Mouse (Mus musculus) lung, postnatal 25 days (tissue): ENCODE measurements around the gene Prr5l.

Experiments
- DNase-seq: peaks from one replicate; pipeline ENCODE4 v3.0.0; 2022; ENCODE audit warnings: low spot score

Prr5l gene

DNA sequence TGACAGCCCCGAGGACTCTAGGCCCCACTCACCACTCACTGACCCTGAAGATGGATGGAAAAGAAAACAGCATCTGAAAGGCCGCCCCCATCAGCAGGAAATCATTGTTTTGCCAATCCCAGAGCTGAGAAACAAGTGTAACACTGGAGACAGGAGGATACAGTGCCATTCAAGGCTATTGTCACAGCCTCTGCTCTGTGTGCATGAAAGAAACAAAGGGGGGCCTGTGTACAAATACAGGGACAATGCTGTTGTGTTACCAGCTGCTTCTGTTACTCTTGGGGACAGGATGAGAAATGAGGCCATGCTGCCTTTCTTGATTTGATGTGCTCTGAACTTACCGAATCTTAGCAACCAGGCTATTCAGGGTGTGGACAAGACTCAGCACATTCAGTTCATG lies at the start of gene Prr5l:
TSS of gene Prr5l (minus strand) at position 30 of the 400 bp plus-strand sequence.
- no peak for DNase-seq

DNA sequence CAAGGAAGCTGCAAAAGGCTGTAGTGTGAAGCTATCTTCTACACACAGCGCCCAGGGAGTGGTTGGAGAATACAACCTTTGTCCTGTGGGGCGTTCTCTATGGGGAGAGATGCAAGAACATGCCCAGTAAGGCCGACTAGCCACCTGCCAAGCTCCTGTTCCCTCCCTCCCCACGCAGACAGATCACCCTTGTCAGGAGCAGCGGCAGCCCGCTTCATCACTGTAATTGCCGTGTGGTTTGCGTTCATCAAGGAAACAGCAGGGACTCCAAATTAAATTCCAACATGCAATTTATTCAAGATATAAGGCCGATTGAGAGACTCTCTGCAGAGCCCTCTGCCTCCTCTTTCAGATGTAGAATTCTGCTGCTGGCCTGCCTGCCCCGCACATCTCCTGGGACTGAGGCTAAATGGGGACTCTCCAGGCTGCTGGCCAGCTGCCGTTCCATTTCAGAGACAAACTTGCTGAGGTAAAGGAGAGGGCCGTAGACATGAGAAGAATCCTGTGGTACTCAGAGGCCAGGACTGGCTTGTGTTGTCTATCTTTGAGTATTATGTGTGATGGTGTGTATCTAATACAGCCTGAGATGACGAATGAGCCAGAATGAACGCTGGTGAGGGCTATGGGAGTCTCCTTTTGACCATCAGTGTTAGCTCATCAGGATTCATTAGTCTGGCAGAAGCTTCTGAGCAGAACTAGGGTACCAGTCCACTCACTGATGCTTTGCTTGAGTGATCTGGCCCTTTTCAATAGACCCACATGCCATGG lies 49.5 kb upstream of the Prr5l start:
- DNase-seq: no peak

DNA sequence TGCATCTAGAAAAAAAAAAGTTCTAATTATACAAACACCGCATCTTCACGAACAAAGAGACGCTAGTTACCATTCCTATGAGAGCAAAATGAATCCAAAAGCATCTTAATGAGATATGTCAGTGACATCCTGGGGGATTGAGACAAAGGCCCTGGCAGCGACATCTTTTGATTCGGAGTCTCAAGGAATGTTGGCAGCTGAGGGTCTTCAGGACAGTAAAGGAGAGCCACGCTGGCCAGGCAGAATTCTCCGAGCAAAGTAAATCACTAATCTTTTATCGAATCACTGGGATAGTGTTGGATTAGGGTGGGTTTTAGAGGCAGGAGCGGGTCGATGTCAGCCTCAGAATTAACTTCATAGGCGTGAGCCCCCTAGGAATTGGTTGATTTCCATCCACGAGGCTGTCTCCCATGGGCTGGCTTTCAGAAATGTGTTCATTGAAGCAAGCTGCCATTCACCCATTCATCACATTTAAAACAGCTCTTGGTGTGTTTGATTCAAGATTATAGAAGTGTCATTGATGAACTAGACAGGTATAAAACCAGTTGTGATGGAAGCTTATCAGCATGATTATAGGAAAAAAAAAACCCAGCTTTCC lies 42.9 kb upstream of the Prr5l start:
- DNase-seq: no peak

DNA sequence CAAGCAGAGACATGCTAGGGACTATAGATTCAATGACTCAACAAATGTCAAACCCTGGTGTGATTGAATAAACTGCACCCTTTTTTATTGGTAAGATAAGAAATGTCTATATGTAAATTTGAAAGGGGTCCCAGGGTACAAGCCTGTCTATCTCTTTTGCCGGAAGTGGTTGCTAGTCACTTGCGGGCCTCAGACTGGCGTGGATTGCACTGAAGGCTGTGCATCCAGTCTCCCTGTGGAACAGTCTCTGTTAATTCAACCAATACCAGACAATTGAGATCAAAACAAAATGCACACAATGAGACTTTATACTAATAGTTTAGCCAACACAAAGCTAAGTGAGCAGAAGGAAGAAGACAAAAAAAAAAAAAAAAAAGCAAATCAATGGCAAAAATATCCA lies 42.4 kb upstream of the Prr5l start:
- no peak for DNase-seq

DNA sequence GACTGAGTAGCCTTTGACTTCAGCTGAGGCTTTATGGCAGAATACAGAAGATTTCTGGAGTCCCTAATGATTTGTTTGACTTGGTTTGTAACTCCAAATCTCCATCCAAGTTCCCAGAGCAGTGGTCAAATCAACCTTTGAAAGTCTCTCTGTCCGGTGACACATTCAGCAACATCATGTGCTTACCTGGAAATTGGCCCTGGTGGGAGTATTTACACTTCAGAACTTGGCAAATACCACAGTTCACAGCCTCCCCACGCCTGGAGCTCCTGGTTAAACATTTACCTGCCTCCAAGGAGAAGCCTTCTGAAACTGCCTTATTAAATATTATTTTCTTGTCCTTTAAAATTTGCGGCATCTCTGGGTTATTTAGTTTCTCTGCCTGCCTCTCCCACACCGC lies 40.4 kb upstream of the Prr5l start:
- DNase-seq: peak; percentile 55

DNA sequence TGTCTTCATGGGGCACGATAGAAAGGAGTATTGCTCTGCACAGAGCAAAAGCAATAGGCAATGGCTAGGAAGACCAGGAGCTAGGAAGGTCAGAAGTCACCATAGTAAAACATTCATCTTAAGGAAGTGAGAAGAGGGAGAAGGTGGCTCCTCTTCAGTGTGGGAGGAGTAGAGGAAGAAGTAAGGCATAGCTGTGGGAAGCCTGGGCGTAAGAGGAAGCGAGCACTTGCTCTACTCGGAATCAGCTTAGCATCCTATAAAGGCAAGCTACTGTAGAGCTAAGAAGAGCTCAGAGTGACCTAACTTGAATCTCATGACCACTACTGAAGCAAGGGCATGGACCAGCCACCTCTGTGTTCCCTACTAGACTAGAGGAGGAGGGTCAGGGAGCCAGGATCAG lies 39.5 kb upstream of the Prr5l start:
- no peak for DNase-seq

GRCm38 (mm10) chr2:101920136-101920554 lies 37.3 kb upstream of the Prr5l start:
- DNase-seq: no peak

- no peak for DNase-seq
These were observed 35.7 kb upstream of the Prr5l start for GRCm38 (mm10) chr2:101918518-101918917.

DNA sequence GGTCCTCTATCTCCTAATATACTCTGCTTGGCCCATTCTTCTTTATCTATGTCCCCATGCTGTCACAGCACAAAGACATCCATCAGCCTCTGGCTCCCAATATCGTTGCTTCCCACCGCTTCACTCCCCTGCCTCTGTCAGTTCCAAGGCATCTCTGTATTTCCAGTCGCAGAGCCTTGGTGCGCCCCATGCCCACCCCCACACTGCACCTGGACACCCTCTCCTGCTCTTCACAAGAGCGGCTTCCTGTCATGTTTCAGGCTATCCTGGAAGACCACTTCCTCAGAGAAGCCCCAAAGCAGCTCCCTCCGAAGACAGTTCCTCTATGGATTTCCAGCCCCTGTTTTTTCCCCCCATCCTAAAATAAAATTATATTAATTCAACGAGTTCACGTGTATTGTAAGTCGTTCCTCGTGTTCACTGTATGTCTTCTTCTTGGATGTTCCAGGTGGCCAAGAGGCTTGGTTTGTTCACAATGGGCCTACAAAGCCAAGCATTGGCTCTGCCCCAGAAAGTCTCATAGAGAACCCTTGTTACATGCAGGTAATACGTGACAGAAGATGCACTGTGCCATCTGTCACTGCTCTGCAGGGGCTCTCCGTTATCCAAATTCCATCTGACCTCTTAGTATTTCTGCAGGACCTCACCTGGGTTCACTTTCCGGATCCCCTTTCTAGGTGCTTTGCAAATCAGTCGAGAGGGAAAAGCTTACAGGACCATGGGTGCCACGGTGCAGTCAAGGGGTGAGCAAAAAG lies 26.7 kb upstream of the Prr5l start:
- no peak for DNase-seq

- DNase-seq: no peak
These were observed 25.9 kb upstream of the Prr5l start for GRCm38 (mm10) chr2:101908773-101909172.

DNA sequence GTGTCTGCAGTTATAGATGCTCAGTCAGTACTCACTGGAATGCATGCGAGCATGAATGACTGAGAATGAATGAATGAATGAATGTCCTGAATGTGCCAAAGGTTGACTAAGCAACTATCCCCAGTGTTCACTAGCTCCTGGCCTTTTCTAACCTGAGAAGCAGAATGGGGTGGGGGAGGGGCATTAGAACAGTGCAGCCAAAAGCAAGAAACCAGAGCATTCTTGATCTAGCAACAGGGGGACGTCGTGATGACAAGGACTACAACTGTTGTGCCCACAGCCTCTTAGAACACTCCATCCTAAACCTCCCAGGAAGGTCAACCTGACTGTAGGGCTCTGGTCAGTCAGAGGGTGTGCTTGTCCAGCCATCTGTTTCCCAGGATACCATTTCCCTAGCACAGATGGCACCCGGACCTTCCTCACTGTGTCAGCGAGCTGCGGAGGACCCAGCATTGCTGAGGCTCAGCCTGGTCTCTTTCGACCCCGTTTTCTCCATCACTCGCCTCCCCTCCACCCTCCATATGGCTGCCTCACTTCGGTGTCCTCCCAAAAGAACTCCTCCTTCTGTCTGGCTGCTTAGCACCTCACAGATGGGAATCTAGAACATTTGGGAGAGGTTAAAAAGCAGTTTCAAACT lies 24.7 kb upstream of the Prr5l start:
- no peak for DNase-seq

- no peak for DNase-seq
These were observed 23.5 kb upstream of the Prr5l start for GRCm38 (mm10) chr2:101906379-101906690.

- peak; percentile 83 for DNase-seq
These were observed 22.9 kb upstream of the Prr5l start for GRCm38 (mm10) chr2:101905534-101906378.

GRCm38 (mm10) chr2:101902196-101902595 lies 19.4 kb upstream of the Prr5l start:
- no peak for DNase-seq

DNA sequence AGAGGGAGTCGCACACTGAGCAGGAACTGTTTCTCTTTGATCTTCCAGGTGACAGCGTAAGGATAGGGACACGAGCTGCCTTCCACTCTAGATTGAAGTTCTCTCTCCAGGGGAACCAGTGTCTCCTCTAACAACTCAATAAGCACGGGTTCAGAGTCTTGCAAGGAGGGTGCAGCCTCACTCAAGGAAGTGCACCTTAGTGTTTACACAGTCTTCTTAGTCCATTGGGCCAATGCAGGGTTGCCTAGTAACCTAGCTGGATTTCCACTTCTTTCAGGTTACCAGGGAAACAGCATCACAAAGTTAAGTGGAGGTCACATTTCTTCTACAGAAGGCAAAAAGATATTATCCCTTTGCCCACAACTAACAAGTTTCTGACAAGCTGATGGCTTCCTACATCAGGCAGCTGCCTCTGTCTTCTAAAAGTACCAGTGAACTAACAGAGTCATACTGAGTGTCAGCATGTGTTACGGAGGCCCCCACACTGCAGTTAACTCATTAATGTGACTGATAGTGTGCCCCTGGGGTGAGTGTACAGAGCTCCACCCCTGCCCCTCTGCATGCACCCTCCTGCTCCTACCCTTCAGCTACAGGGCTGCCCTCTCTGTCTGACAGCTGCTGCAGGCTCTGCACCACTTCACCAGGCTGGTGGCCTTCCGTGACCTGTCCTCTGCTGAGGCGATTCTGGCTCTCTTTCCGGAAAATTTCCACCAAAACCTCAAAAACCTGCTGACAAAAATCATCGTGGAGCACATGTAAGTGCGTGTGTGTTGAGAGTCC lies 13.8 kb upstream of the Prr5l start:
- DNase-seq: peak; percentile 34

- DNase-seq: no peak
These were observed 11.3 kb upstream of the Prr5l start for GRCm38 (mm10) chr2:101894126-101894525.

DNA sequence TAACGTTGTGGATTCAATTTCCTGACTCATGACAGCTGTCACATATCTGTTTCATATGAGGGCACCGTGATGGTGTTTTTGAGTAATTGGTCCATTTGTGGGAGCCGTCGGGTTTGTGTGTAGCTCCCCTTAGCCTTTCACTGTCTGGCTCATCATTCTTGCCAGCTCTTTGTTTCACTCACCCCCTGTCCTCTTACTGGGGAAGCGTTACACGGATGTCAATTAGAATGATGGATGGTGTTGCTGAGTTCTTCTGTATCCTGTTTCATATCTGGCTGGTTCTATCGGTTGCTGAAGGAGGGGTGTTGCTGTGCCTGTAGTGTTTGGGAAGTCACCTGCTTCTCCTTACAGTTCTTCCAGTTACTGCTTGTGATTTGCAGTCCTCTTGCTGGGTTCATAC lies 8.3 kb upstream of the Prr5l start:
- DNase-seq: no peak

- DNase-seq: no peak
These were observed 6.1 kb upstream of the Prr5l start for GRCm38 (mm10) chr2:101888886-101889285.

DNA sequence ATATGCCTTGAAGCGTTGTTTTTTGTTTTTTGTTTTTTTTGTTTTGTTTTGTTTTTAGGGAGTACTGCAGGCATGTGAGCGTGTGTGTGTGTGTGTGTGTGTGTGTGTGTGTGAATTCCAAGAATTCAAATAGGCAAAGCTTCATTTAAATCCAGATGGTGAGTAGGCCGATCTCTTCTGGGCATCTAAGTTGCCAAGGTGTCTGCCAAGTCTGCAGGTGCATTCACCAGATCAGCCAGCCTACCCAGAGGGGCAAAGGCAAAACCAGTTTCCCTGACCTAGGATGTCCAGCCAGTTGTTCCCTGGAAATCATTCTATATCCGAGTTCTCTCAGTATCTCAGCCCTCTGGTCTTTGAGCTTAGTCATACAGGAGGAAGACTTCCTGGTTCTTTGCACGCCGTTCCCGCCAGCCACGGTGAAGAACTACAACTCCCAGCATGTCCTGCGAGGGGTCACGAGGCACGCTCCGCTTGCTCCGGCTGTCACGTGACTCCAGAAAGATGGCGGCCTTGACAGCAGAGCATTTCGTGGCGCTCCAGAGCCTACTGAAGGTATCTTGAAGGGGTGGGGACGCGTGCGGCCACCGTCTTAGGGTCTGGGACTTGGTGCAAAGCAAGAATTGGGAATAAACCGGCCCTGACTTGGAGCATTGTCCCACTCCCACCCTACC lies 3.1 kb upstream of the Prr5l start, which contains the start of gene Commd9:
TSS of gene Commd9 (plus strand) at position 480 of the 671 bp plus-strand sequence.
- DNase-seq: peak; percentile 97

- DNase-seq: no peak
These were observed 1.5 kb upstream of the Prr5l start for GRCm38 (mm10) chr2:101884286-101884685.
